Mouse (Mus musculus): ENCODE data around the gene Dda1.

DNA sequence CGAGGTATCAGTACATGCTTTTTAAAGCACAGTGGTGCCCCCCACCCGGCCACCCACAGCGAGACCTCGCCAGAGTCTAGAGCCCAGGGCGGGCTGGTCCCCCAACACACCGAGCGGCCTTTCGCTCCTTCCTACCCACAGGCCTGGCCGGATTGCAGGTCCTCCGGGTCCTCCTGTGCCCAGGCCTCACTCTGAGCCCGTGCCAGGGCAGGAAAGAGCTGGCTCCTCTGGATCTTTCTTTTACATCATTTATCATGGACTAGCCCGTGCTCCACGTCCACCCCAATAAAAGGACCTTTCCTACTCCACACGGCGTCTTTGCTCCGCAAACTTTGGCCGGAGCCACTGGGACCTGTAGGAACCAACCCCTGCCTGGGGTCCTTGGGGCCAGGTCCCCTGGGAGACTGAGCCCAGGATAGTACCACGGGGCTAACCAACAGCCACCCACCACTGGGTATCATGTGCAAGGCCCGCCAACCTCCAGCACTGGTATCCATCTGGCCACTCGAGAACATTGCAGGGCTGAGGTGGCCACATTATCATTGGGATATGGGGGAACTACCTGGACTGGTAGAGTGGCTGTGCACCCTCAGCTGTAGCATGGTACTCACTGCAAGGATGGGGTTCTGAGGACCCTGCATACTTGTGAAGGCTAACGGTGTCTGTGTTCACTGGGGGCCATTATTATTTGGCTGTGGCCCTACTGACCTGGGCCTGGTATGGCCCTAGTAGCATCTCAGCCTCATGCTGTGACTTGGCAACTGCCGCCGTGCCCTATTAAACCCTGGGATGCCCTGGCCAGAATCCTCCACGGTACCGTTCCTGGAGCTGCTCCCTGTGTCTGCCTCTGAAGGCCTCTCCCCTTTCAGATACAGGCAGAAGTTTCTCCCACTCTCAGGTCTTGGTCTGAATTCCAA, 6.0 kb downstream of the Dda1 start:
- TF ChIP-seq CTCF (IDR thresholded peaks at IDR 0.05): no peak
- TF ChIP-seq EP300 (IDR thresholded peaks at IDR 0.05): no peak

All from lung, postnatal 0 days (tissue).